9 mouse cellular contexts compared by ENCODE assay signal in genomic region chr10:75439211-75439811, GRCm38 (mm10). TPM values are rescaled to one million over a fixed set of nuclear protein-coding genes. Genes with fewer than 3 reads are reported as not detected.
DNase-seq lines count a peak whose midpoint lies in the region; ATAC-seq and TF ChIP-seq lines count a peak whose summit lies in the region.
"Had no signal": no experiment of that assay in that cellular context is flagged by ENCODE, and none has a peak within 500 bp of the region (broad histone marks: within the 10 kb centered on the region; RNA-seq: fewer than 3 reads in every experiment).

No protein-coding gene starts in this region.

- intact Hi-C loops in gastrocnemius, adult 2 months (cut with DNase I) = no loop called here

- peaks cover 31% of the 10 kb centered on the region for H3K4me1 ChIP-seq in heart, embryonic 15.5 days (replicated peaks)
- peaks cover 3% of the 10 kb centered on the region; the same call in 1 of the 2 replicates for H3K4me1 ChIP-seq in midbrain, embryonic 14.5 days (ENCODE audit: control insufficient read depth, insufficient read depth, low read length)

- peak overlapping the region; percentile 43; the same call in 1 of the 2 replicates for H3K27ac ChIP-seq in gastrocnemius, adult 2 months
- H3K27ac ChIP-seq in heart, embryonic 15.5 days = peak overlapping the region; percentile 59
- H3K27ac ChIP-seq in midbrain, embryonic 14.5 days (replicated peaks; ENCODE audit: low read depth, low read length) = no peak overlapping the region
- H3K27ac ChIP-seq: limb, embryonic 15.5 days had no signal

- H3K9me3 ChIP-seq in heart, embryonic 15.5 days (replicated peaks) = no peaks in the 10 kb centered on the region
- H3K9me3 ChIP-seq in midbrain, embryonic 14.5 days (ENCODE audit: control insufficient read depth, low read length) = no peaks in the 10 kb centered on the region
- H3K9me3 ChIP-seq: limb, embryonic 15.5 days had no signal

- no peak overlapping the region for H3K4me3 ChIP-seq in gastrocnemius, adult 2 months
- H3K4me3 ChIP-seq in heart, embryonic 15.5 days = no peak overlapping the region
- no peak overlapping the region for H3K4me3 ChIP-seq in midbrain, embryonic 14.5 days (replicated peaks; ENCODE audit: low read depth, low read length)
- H3K4me3 ChIP-seq: limb, embryonic 15.5 days had no signal

- TF ChIP-seq CTCF in gastrocnemius, adult 2 months (IDR thresholded peaks at IDR 0.05) = peak; percentile 90

- ATAC-seq in heart, embryonic 15.5 days (replicated peaks; ENCODE audit: insufficient number of reproducible peaks, insufficient read depth, low FRiP score, low read depth) = peak; percentile 30; the same call in 1 of the 2 replicates
- ATAC-seq in midbrain, embryonic 14.5 days (ENCODE audit: low FRiP score, low TSS enrichment) = peak; percentile 32; the same call in 1 of the 2 replicates

- H3K36me3 ChIP-seq in heart, embryonic 15.5 days = no peaks in the 10 kb centered on the region
- H3K36me3 ChIP-seq in midbrain, embryonic 14.5 days (ENCODE audit: control insufficient read depth, insufficient read depth, low read length) = no peaks in the 10 kb centered on the region
- H3K36me3 ChIP-seq: limb, embryonic 15.5 days had no signal

- no peak overlapping the region for H3K4me2 ChIP-seq in heart, embryonic 15.5 days
- no peak overlapping the region for H3K4me2 ChIP-seq in midbrain, embryonic 14.5 days (ENCODE audit: low read length)
- H3K4me2 ChIP-seq: limb, embryonic 15.5 days had no signal

- 33% methylated on average over 7 of the region's 7 CpGs for WGBS in heart, embryonic 15.5 days
- WGBS in midbrain, embryonic 14.5 days = 44% methylated on average over 7 of the region's 7 CpGs

- DNase-seq in gastrocnemius, adult 2 months = peak; percentile 47
- no peak for DNase-seq in gastrocnemius, postnatal 25 days
- DNase-seq in CD4-positive helper T cell, adult 2 months (ENCODE audit: low read depth, low spot score) = peak; percentile 39
- peak; percentile 73 to 82 for DNase-seq in cerebellum, postnatal 10 days
- DNase-seq in layer of hippocampus, postnatal 14 days (ENCODE audit: low spot score in 2 of 2) = peak; percentile 59 to 81
- DNase-seq in midbrain, embryonic 14.5 days = peak; percentile 75
- DNase-seq in thymus, postnatal 36 days = peak; percentile 21 to 33

- H3K27me3 ChIP-seq in heart, embryonic 15.5 days = no peaks in the 10 kb centered on the region
- H3K27me3 ChIP-seq in midbrain, embryonic 14.5 days (ENCODE audit: control insufficient read depth, insufficient read depth, low read length) = no peaks in the 10 kb centered on the region
- H3K27me3 ChIP-seq: limb, embryonic 15.5 days had no signal

- no peak overlapping the region for H3K9ac ChIP-seq in heart, embryonic 15.5 days
- no peak overlapping the region for H3K9ac ChIP-seq in midbrain, embryonic 14.5 days (replicated peaks; ENCODE audit: low read length)
- H3K9ac ChIP-seq: limb, embryonic 15.5 days had no signal

RNA-seq across cellular contexts. Expression of gene Upb1, which starts 38.4 kb away (rescaled TPM):
- not detected for total RNA-seq in gastrocnemius, adult 2 months (2021)
- total RNA-seq in gastrocnemius, postnatal 25 days (2021) = not detected
- polyA plus RNA-seq in heart, embryonic 15.5 days (2015; fragmentation: Nextera tagmentation; extraction: Ambion mirVana) = 0.62 and 0.75 TPM in 2 replicates
- total RNA-seq in layer of hippocampus, postnatal 14 days (2021) = under 1 TPM; 0.23 to 0.62 TPM
- 0.11 TPM in 1 of 2 replicates, not detected in the other for polyA plus RNA-seq in midbrain, embryonic 14.5 days (2014; fragmentation: Nextera tagmentation; extraction: Ambion mirVana)
